Mouse (Mus musculus) C2C12 (cell line): ENCODE measurements around the gene Wwox. TPM values are rescaled to one million over a fixed set of nuclear protein-coding genes. Genes with fewer than 3 reads are reported as not detected.

Experiments used
- H3K27me3 ChIP-seq: one replicate; pipeline ENCODE4 v1.6.1; 2011; ENCODE audit not compliant: control insufficient read depth, insufficient read depth, insufficient read length
- H3K36me3 ChIP-seq: one replicate; pipeline ENCODE4 v1.6.1; 2011; ENCODE audit not compliant: control insufficient read depth, insufficient read depth
- H3K4me3 ChIP-seq: one replicate; pipeline ENCODE4 v1.5.1; 2011; ENCODE audit warnings: mild to moderate bottlenecking, control low read depth; ENCODE audit not compliant: poor library complexity, insufficient read depth, severe bottlenecking
- H3K79me2 ChIP-seq: one replicate; pipeline ENCODE4 v1.6.1; 2011; ENCODE audit not compliant: control insufficient read depth, insufficient read depth
- H3K79me3 ChIP-seq: one replicate; pipeline ENCODE4 v1.6.1; 2011; ENCODE audit warnings: low read depth, control low read depth
- H3ac ChIP-seq: one replicate; pipeline ENCODE3; 2011; ENCODE audit warnings: low read depth; ENCODE audit not compliant: control insufficient read depth, insufficient read length
- CEBPB ChIP-seq: IDR thresholded peaks from one replicate; pipeline ENCODE4 v1.6.1; 2011; ENCODE audit warnings: low read depth, mild to moderate bottlenecking, control low read depth, moderate library complexity
- CTCF ChIP-seq: IDR thresholded peaks from one replicate; pipeline ENCODE4 v1.5.1; 2011; ENCODE audit not compliant: control insufficient read depth, insufficient read depth, insufficient read length
- FOSL1 ChIP-seq: IDR thresholded peaks from one replicate; pipeline ENCODE4 v1.8.0; 2011; ENCODE audit warnings: mild to moderate bottlenecking, low read length; ENCODE audit not compliant: poor library complexity, insufficient read depth, severe bottlenecking
- MAX ChIP-seq: IDR thresholded peaks from one replicate; pipeline ENCODE4 v1.6.1; 2011; ENCODE audit warnings: mild to moderate bottlenecking, control low read depth
- MYOD1 ChIP-seq: IDR thresholded peaks from one replicate; pipeline ENCODE4 v1.6.1; 2011; ENCODE audit warnings: low read depth; ENCODE audit not compliant: control insufficient read depth, insufficient read length
- MYOG ChIP-seq: IDR thresholded peaks from one replicate; pipeline ENCODE4 v1.6.1; 2011; ENCODE audit not compliant: control insufficient read depth, insufficient read length; ENCODE audit errors: extremely low read depth
- USF1 ChIP-seq: IDR thresholded peaks from one replicate; pipeline ENCODE4 v1.6.1; 2011; ENCODE audit warnings: low read depth, mild to moderate bottlenecking, control low read depth, moderate library complexity
- polyA plus RNA-seq: library from polyadenylated mRNA; unstranded; fragments of >200 nt; fragmentation: generic; extraction: Trizol; gene quantifications from one replicate; pipeline ENCODE4 v1.2.1, GENCODE M21; 2012; ENCODE audit warnings: missing spikeins

The Wwox gene
- polyA plus RNA-seq, 1 experiment, result 3.7 TPM

DNA sequence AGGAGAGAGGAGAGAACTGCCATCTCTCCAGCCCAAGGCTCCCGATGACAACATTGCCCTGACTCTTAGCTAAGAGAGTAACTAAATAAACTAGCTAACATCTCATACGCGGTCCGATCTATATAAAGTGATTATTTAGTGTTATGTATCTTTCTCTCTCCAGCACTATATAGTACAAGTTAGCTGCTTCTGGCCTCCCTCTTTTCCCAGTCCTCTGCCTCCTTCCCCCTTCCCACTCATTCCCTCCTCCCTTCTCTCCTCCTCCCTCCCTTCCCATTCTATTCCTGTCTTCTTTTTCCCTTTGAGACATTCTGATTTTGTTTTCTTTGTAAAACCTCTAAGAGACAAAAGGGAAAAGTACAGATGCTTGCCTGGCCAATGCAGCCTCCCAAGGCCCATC, 414.3 kb downstream of the Wwox start:
- H3K27me3 ChIP-seq, result no peaks in the 10 kb centered on the region
- H3K36me3 ChIP-seq, result no peaks in the 10 kb centered on the region
- no peaks in the 10 kb centered on the region for H3K79me2 ChIP-seq
- no peak for TF ChIP-seq MYOG
- TF ChIP-seq MYOD1, result no peak
- no peak for TF ChIP-seq USF1
- TF ChIP-seq MAX, result no peak
- no peak for TF ChIP-seq CTCF
- TF ChIP-seq FOSL1, result no peak
- TF ChIP-seq CEBPB, result no peak
- H3K4me3 ChIP-seq, result no peak overlapping the region
- no peaks in the 10 kb centered on the region for H3K79me3 ChIP-seq
- no peak overlapping the region for H3ac ChIP-seq

DNA sequence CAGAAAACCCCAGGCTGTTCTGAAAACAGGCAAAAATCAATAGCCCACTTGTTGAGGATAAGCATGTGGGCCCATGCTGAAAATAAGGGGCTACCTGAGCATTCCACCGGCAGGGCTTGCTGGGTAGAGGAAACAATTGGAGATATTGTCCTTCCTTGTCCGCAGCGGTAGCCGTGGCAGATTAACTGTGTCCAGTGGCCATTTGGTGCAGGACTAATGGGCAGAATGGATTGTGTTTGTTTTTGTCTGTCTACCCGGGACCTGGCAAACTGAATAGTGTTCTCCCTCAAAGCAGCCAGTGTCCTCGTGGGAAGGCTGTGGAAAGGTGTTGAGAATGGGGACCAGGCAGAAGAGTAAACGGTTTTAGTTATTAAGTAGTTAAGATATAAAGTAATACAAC, 416.4 kb downstream of the Wwox start:
- Histone ChIP-seq H3K79me2 (no peaks in the 10 kb centered on the region), H3K36me3 (no peaks in the 10 kb centered on the region), H3K79me3 (no peaks in the 10 kb centered on the region), H3K27me3 (no peaks in the 10 kb centered on the region), H3ac (no peak overlapping the region), H3K4me3 (no peak overlapping the region)
- TF ChIP-seq MYOD1, result no peak

GRCm38 (mm10) chr8:114865911-114866310, 426.5 kb downstream of the Wwox start:
- Histone ChIP-seq H3K4me3 (no peak overlapping the region), H3ac (no peak overlapping the region), H3K79me2 (no peaks in the 10 kb centered on the region), H3K79me3 (no peaks in the 10 kb centered on the region), H3K27me3 (no peaks in the 10 kb centered on the region), H3K36me3 (no peaks in the 10 kb centered on the region)
- no peak for TF ChIP-seq MYOD1
- TF ChIP-seq CTCF, result no peak
- no peak for TF ChIP-seq CEBPB
- no peak for TF ChIP-seq FOSL1
- TF ChIP-seq MYOG, result no peak

DNA sequence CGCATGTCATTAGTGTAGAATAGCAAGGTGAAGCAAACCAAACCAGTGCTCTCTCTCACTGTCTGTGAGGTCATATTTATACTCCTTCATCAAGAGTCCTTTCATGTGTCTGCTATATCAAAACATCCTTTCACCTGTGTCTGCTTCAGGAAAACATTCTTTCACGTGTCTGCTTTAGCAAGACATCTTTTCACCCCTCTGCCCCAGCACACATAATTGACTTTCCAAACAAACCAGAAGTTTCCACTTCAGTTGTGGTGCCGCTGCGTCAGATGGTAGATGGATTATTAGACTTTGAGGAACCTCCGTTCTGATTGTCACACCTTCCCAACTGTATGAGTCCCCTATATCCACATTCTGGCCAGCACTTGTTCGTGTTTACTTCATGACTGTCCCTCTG, 429.9 kb downstream of the Wwox start:
- no peak overlapping the region for H3ac ChIP-seq
- no peaks in the 10 kb centered on the region for H3K79me3 ChIP-seq
- TF ChIP-seq MYOG, result no peak
- TF ChIP-seq CTCF, result no peak
- TF ChIP-seq MAX, result no peak
- no peak for TF ChIP-seq CEBPB
- no peak for TF ChIP-seq MYOD1
- TF ChIP-seq USF1, result no peak
- no peak for TF ChIP-seq FOSL1
- H3K79me2 ChIP-seq, result no peaks in the 10 kb centered on the region
- H3K27me3 ChIP-seq, result no peaks in the 10 kb centered on the region
- H3K36me3 ChIP-seq, result no peaks in the 10 kb centered on the region
- H3K4me3 ChIP-seq, result no peak overlapping the region

DNA sequence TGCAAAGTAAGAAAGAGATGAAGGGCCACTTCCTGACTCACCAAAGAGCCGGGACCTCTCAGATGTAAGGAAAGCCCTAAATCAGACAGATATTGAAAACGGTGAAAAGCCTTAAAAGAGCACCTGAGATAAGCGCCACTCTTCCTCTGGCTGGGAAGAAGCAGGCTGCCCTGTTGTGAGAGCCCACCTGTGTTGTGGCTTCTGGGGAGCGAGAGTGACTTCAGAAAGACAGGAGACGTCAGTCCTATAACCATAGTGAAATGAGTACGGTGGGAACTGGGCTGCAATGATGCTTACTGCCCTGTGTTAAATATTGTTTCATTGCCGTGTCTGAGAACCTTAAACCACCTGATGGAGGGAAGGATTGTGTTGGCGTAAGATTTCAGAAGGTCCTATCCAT, 431.0 kb downstream of the Wwox start:
- Histone ChIP-seq H3K4me3 (no peak overlapping the region), H3K27me3 (no peaks in the 10 kb centered on the region), H3K79me2 (no peaks in the 10 kb centered on the region), H3K36me3 (no peaks in the 10 kb centered on the region), H3ac (no peak overlapping the region), H3K79me3 (no peaks in the 10 kb centered on the region)
- TF ChIP-seq MYOD1, result no peak
- no peak for TF ChIP-seq FOSL1
- TF ChIP-seq MYOG, result no peak
- TF ChIP-seq MAX, result no peak
- no peak for TF ChIP-seq CEBPB
- no peak for TF ChIP-seq CTCF
- TF ChIP-seq USF1, result no peak

GRCm38 (mm10) chr8:114872491-114872890, 433.0 kb downstream of the Wwox start:
- Histone ChIP-seq H3K27me3 (no peaks in the 10 kb centered on the region), H3K36me3 (no peaks in the 10 kb centered on the region), H3K4me3 (no peak overlapping the region), H3K79me2 (no peaks in the 10 kb centered on the region), H3ac (no peak overlapping the region), H3K79me3 (no peaks in the 10 kb centered on the region)
- TF ChIP-seq USF1, result no peak
- TF ChIP-seq CEBPB, result no peak
- no peak for TF ChIP-seq MYOG
- no peak for TF ChIP-seq FOSL1
- no peak for TF ChIP-seq MAX
- TF ChIP-seq MYOD1, result no peak
- TF ChIP-seq CTCF, result no peak
